Mouse (Mus musculus) stomach, embryonic 14.5 days (tissue): ENCODE results near the gene Tlr9. TPM values are rescaled to one million over a fixed set of nuclear protein-coding genes. Genes with fewer than 3 reads are reported as not detected.

ENCODE experiments used
- ATAC-seq: fragments of 200-750 bp; cut with Nextera tagmentation; 2 replicates; pipeline ENCODE4 v1.8.0; 2017; ENCODE audit warnings: low read depth, moderate TSS enrichment; ENCODE audit not compliant: insufficient number of reproducible peaks, insufficient read depth, low FRiP score
- H3K27ac ChIP-seq: fragments of 300-500 bp; sonication (generic); 2 replicates; pipeline ENCODE4 v1.5.1; 2014; ENCODE audit warnings: mild to moderate bottlenecking, low read length, moderate library complexity, mixed read lengths
- H3K27me3 ChIP-seq: fragments of 300-500 bp; sonication (generic); 2 replicates; pipeline ENCODE4 v1.6.1; 2014; ENCODE audit warnings: low read length, control low read depth, mixed read lengths; ENCODE audit not compliant: control insufficient read depth, insufficient read depth
- H3K36me3 ChIP-seq: fragments of 300-500 bp; sonication (generic); 2 replicates; pipeline ENCODE4 v1.6.1; 2014; ENCODE audit warnings: mild to moderate bottlenecking, control low read depth, low read length, moderate library complexity, mixed read lengths; ENCODE audit not compliant: control insufficient read depth, insufficient read depth
- H3K4me1 ChIP-seq: fragments of 300-500 bp; sonication (generic); 2 replicates; pipeline ENCODE4 v1.6.1; 2014; ENCODE audit warnings: low read length, control low read depth, mixed read lengths; ENCODE audit not compliant: control insufficient read depth, insufficient read depth
- H3K4me2 ChIP-seq: fragments of 300-500 bp; sonication (generic); replicated peaks from 2 replicates; pipeline ENCODE4 v1.6.1; 2014; ENCODE audit warnings: low read depth, low read length, control low read depth
- H3K4me3 ChIP-seq: fragments of 300-500 bp; sonication (generic); 2 replicates; pipeline ENCODE4 v1.5.1; 2014; ENCODE audit warnings: low read depth, low read length, control low read depth
- H3K9ac ChIP-seq: fragments of 300-500 bp; sonication (generic); replicated peaks from 2 replicates; pipeline ENCODE4 v1.6.1; 2014; ENCODE audit warnings: low read depth, mild to moderate bottlenecking, control low read depth, low read length, moderate library complexity, mixed read lengths
- H3K9me3 ChIP-seq: fragments of 300-500 bp; sonication (generic); 2 replicates; pipeline ENCODE4 v1.6.1; 2016; ENCODE audit warnings: low read depth, low read length, control low read depth; ENCODE audit not compliant: control insufficient read depth
- WGBS: fragments of 180-500 bp; shearing (Covaris S2); extraction: QIAGEN DNeasy Blood & Tissue Kit; methylation state at CpG from one replicate; pipeline ENCODE4 v1.1.7; 2014; 5-methylcytosine and 5-hydroxymethylcytosine counted together
- polyA plus RNA-seq: library from polyadenylated mRNA; unstranded; fragments of >200 nt; fragmentation: Nextera tagmentation; extraction: Ambion mirVana; gene quantifications from 2 replicates; pipeline ENCODE4 v1.2.1, GENCODE M21; 2014

Gene Tlr9
- polyA plus RNA-seq, 1 experiment from 2014 or later = 0.13 TPM

- WGBS = 80% methylated on average over 6 of the region's 6 CpGs
These were observed 38.7 kb downstream of the Tlr9 start for GRCm38 (mm10) chr9:106261058-106261457.

GRCm38 (mm10) chr9:106261491-106261890 lies 39.1 kb downstream of the Tlr9 start:
- ATAC-seq = no peak
- Histone ChIP-seq H3K4me1 (no peaks in the 10 kb centered on the region), H3K36me3 (no peaks in the 10 kb centered on the region), H3K4me3 (no peak overlapping the region), H3K27ac (no peak overlapping the region), H3K9ac (no peak overlapping the region), H3K27me3 (no peaks in the 10 kb centered on the region), H3K9me3 (no peaks in the 10 kb centered on the region), H3K4me2 (no peak overlapping the region)
- WGBS = 78% methylated on average over 3 of the region's 3 CpGs

More at GRCm38 (mm10) chr9:106261058-106261457, 38.7 kb downstream of the Tlr9 start:
- no peak for ATAC-seq
- Histone ChIP-seq H3K9ac (no peak overlapping the region), H3K4me1 (no peaks in the 10 kb centered on the region), H3K27ac (no peak overlapping the region), H3K9me3 (no peaks in the 10 kb centered on the region), H3K36me3 (no peaks in the 10 kb centered on the region), H3K4me3 (no peak overlapping the region), H3K27me3 (no peaks in the 10 kb centered on the region), H3K4me2 (no peak overlapping the region)

GRCm38 (mm10) chr9:106262075-106262474 lies 39.7 kb downstream of the Tlr9 start:
- H3K36me3 ChIP-seq = no peaks in the 10 kb centered on the region
- no peaks in the 10 kb centered on the region for H3K4me1 ChIP-seq
- no peak overlapping the region for H3K4me2 ChIP-seq
- no peak overlapping the region for H3K27ac ChIP-seq
- no peak overlapping the region for H3K9ac ChIP-seq
- no peak for ATAC-seq
- H3K27me3 ChIP-seq = no peaks in the 10 kb centered on the region
- no peaks in the 10 kb centered on the region for H3K9me3 ChIP-seq
- 86% methylated on average over 3 of the region's 3 CpGs for WGBS
- no peak overlapping the region for H3K4me3 ChIP-seq

- Histone ChIP-seq H3K9ac (no peak overlapping the region), H3K9me3 (no peaks in the 10 kb centered on the region), H3K27me3 (no peaks in the 10 kb centered on the region), H3K36me3 (no peaks in the 10 kb centered on the region), H3K4me3 (no peak overlapping the region), H3K4me2 (no peak overlapping the region), H3K27ac (no peak overlapping the region), H3K4me1 (0 out of 2 replicates have a peak, but pooled peaks cover 4% of the 10 kb centered on the region)
- ATAC-seq = no peak
- WGBS = 70% methylated on average over 9 of the region's 9 CpGs
These were observed 41.1 kb downstream of the Tlr9 start for GRCm38 (mm10) chr9:106263381-106263924.

- H3K9me3 ChIP-seq = no peaks in the 10 kb centered on the region
- no peak for ATAC-seq
- H3K4me2 ChIP-seq = no peak overlapping the region
- no peak overlapping the region for H3K9ac ChIP-seq
- peaks cover 18% of the 10 kb centered on the region for H3K4me1 ChIP-seq
- no peak overlapping the region for H3K4me3 ChIP-seq
- H3K36me3 ChIP-seq = no peaks in the 10 kb centered on the region
- no peak overlapping the region for H3K27ac ChIP-seq
- H3K27me3 ChIP-seq = no peaks in the 10 kb centered on the region
- 62% methylated on average over 12 of the region's 12 CpGs for WGBS
These were observed 43.1 kb downstream of the Tlr9 start for GRCm38 (mm10) chr9:106265358-106266075.

GRCm38 (mm10) chr9:106266936-106267657 lies 44.7 kb downstream of the Tlr9 start:
- WGBS = 61% methylated on average over 2 of the region's 2 CpGs
- no peak overlapping the region for H3K27ac ChIP-seq
- H3K36me3 ChIP-seq = no peaks in the 10 kb centered on the region
- no peak for ATAC-seq
- H3K9ac ChIP-seq = no peak overlapping the region
- H3K27me3 ChIP-seq = no peaks in the 10 kb centered on the region
- peaks cover 18% of the 10 kb centered on the region for H3K4me1 ChIP-seq
- H3K4me3 ChIP-seq = no peak overlapping the region
- no peak overlapping the region for H3K4me2 ChIP-seq
- no peaks in the 10 kb centered on the region for H3K9me3 ChIP-seq

GRCm38 (mm10) chr9:106268421-106268820 lies 46.0 kb downstream of the Tlr9 start:
- H3K27ac ChIP-seq = no peak overlapping the region; the same call in 1 of the 2 replicates
- H3K9ac ChIP-seq = no peak overlapping the region
- 36% methylated on average over 4 of the region's 4 CpGs for WGBS

GRCm38 (mm10) chr9:106269076-106269788 lies 46.8 kb downstream of the Tlr9 start:
- Histone ChIP-seq H3K4me2 (no peak overlapping the region), H3K9me3 (no peaks in the 10 kb centered on the region), H3K27me3 (no peaks in the 10 kb centered on the region), H3K27ac (no peak overlapping the region), H3K4me1 (peaks cover 18% of the 10 kb centered on the region), H3K36me3 (no peaks in the 10 kb centered on the region), H3K4me3 (no peak overlapping the region), H3K9ac (no peak overlapping the region)
- ATAC-seq = no peak
- 45% methylated on average over 9 of the region's 9 CpGs for WGBS

More at GRCm38 (mm10) chr9:106268421-106268820, 46.0 kb downstream of the Tlr9 start:
- H3K27me3 ChIP-seq = no peaks in the 10 kb centered on the region
- H3K4me1 ChIP-seq = peaks cover 18% of the 10 kb centered on the region
- H3K36me3 ChIP-seq = no peaks in the 10 kb centered on the region
- H3K4me2 ChIP-seq = no peak overlapping the region
- H3K4me3 ChIP-seq = no peak overlapping the region
- H3K9me3 ChIP-seq = no peaks in the 10 kb centered on the region
- peak; percentile 4; the same call in 1 of the 2 replicates for ATAC-seq
